Mouse (Mus musculus) embryonic facial prominence, embryonic 11.5 days (tissue): Measurements from ENCODE around the gene Il17rd. TPM values are rescaled to one million over a fixed set of nuclear protein-coding genes. Genes with fewer than 3 reads are reported as not detected.

Source experiments
- ATAC-seq: fragments of 200-750 bp; cut with Nextera tagmentation; replicated peaks from 2 replicates; pipeline ENCODE4 v1.8.0; 2017; ENCODE audit warnings: low read depth; ENCODE audit not compliant: insufficient number of reproducible peaks, low FRiP score, low TSS enrichment
- DNase-seq: peaks from one replicate; pipeline ENCODE4 v3.0.0-alpha.2; 2015; ENCODE audit warnings: low spot score
- H3K27ac ChIP-seq: fragments of 300-500 bp; sonication (generic); replicated peaks from 2 replicates; pipeline ENCODE4 v1.5.1; 2014; ENCODE audit warnings: mild to moderate bottlenecking, low read depth, low read length, control low read depth
- H3K27me3 ChIP-seq: fragments of 300-500 bp; sonication (generic); 2 replicates; pipeline ENCODE4 v1.6.1; 2014; ENCODE audit warnings: mild to moderate bottlenecking, low read length, moderate library complexity, mixed read lengths; ENCODE audit not compliant: control insufficient read depth, insufficient read depth
- H3K36me3 ChIP-seq: fragments of 300-500 bp; sonication (generic); replicated peaks from 2 replicates; pipeline ENCODE4 v1.6.1; 2014; ENCODE audit warnings: low read depth, mild to moderate bottlenecking, low read length, moderate library complexity, mixed read lengths; ENCODE audit not compliant: control insufficient read depth, insufficient read depth
- H3K4me1 ChIP-seq: fragments of 300-500 bp; sonication (generic); 2 replicates; pipeline ENCODE4 v1.6.1; 2014; ENCODE audit warnings: low read length, mixed read lengths; ENCODE audit not compliant: control insufficient read depth, insufficient read depth
- H3K4me2 ChIP-seq: fragments of 300-500 bp; sonication (generic); 2 replicates; pipeline ENCODE4 v1.6.1; 2014; ENCODE audit warnings: low read depth, mild to moderate bottlenecking, control low read depth, low read length, moderate library complexity
- H3K4me3 ChIP-seq: fragments of 300-500 bp; sonication (generic); 2 replicates; pipeline ENCODE4 v1.5.1; 2014; ENCODE audit warnings: low read depth, low read length, control low read depth
- H3K9ac ChIP-seq: fragments of 300-500 bp; sonication (generic); replicated peaks from 2 replicates; pipeline ENCODE4 v1.6.1; 2014; ENCODE audit warnings: mild to moderate bottlenecking, control low read depth, low read length
- H3K9me3 ChIP-seq: fragments of 300-500 bp; sonication (generic); replicated peaks from 2 replicates; pipeline ENCODE4 v1.6.1; 2016; ENCODE audit warnings: mild to moderate bottlenecking, low read length, inconsistent platforms, mixed read lengths; ENCODE audit not compliant: control insufficient read depth
- WGBS: fragments of 180-500 bp; shearing (Covaris S2); extraction: QIAGEN DNeasy Blood & Tissue Kit; methylation state at CpG from one replicate; pipeline ENCODE4 v1.1.7; 2014; 5-methylcytosine and 5-hydroxymethylcytosine counted together
- polyA plus RNA-seq: library from polyadenylated mRNA; unstranded; fragments of >200 nt; fragmentation: Nextera tagmentation; extraction: Ambion mirVana; gene quantifications from 2 replicates; pipeline ENCODE4 v1.2.1, GENCODE M21; 2014

Gene Il17rd
- polyA plus RNA-seq, 1 experiment from 2014 or later = 6.9 TPM

DNA sequence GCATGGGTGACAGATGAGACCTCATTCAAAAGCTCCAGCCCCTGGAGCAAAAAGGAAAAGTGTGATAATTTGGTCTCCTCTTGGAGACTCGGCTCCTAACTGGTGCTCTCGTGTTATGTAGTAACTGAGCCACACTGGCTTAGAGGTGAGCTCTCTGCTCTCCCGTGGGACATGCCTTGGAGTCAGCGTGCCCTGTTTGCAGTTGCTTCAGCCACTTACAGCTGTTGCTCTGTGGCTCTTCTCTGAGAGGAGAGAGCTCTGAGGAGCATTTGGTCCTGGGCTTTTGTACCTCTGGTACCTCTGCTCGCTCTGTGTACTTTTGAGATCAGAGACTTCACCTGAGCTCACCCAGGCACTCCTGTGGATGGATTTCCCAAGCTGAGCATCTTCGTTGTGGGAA lies 116.3 kb downstream of the Il17rd start:
- no peak for DNase-seq
- H3K36me3 ChIP-seq = no peaks in the 10 kb centered on the region
- no peaks in the 10 kb centered on the region for H3K27me3 ChIP-seq
- no peak overlapping the region for H3K9ac ChIP-seq
- H3K4me3 ChIP-seq = no peak overlapping the region
- no peaks in the 10 kb centered on the region for H3K9me3 ChIP-seq
- ATAC-seq = no peak
- H3K27ac ChIP-seq = no peak overlapping the region
- 67% methylated on average over 6 of the region's 6 CpGs for WGBS
- H3K4me1 ChIP-seq = no peaks in the 10 kb centered on the region
- no peak overlapping the region for H3K4me2 ChIP-seq

DNA sequence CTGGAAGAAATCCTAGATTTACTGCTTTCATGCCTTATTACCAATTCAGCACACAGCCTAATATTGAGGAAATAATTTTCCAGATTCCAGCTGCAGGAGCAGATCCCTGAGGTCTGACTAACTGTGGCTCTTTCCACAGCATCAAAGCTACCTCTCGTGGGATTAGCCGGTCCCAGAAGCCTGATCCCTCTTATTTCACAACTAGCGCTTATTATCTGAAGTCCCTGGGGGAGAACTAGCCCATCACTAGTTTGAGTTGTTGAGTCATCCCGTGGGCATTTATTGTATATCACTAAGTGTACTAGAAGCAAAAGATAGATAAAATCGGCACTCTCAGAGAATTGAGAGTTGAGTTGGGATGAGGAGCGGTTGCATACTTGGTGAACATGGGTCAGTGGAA lies 117.3 kb downstream of the Il17rd start:
- no peak for DNase-seq
- no peak overlapping the region for H3K4me2 ChIP-seq
- no peaks in the 10 kb centered on the region for H3K27me3 ChIP-seq
- 86% methylated on average over 6 of the region's 6 CpGs for WGBS
- H3K4me1 ChIP-seq = no peaks in the 10 kb centered on the region
- H3K9me3 ChIP-seq = no peaks in the 10 kb centered on the region
- ATAC-seq = no peak
- no peak overlapping the region for H3K9ac ChIP-seq
- no peaks in the 10 kb centered on the region for H3K36me3 ChIP-seq
- H3K27ac ChIP-seq = no peak overlapping the region
- H3K4me3 ChIP-seq = no peak overlapping the region

Other genes with a start within 250 kb of the Il17rd start
- gene Asb14, start 144.4 kb upstream of the Il17rd start, polyA plus RNA-seq = not detected in 2 replicates
- 42.5 and 45.9 TPM in 2 replicates for gene Appl1, start 67.7 kb upstream of the Il17rd start, polyA plus RNA-seq
- gene Hesx1, start 44.5 kb upstream of the Il17rd start, polyA plus RNA-seq = 1.4 and 3.4 TPM in 2 replicates
- gene Arhgef3, start 76.0 kb downstream of the Il17rd start, polyA plus RNA-seq = 5.4 and 6.8 TPM in 2 replicates